ENCODE assay signal across 8 mouse cellular contexts in the genomic region with DNA sequence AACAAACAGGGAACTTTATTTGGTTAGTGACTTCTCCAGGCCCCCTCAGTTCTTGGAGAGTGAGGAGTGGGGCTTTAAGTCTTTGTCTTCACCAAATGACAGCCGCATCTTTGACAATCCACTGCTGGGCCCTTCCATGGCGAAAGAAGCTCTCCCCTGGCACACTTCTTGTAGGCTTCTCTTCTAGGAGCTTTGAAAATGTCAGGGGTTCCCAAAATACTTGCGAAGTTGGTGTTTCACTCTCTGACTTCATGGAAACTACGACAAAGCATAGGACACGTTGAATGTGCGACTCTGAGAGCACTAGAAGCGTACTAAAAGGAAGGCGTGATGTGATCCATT. TPM values are rescaled to one million over a fixed set of nuclear protein-coding genes. Genes with fewer than 3 reads are reported as not detected.
DNase-seq lines count a peak whose midpoint lies in the region; ATAC-seq and TF ChIP-seq lines count a peak whose summit lies in the region.

No protein-coding gene starts in this region.

- peak overlapping the region; percentile 54 to 62 for H3K27ac ChIP-seq in heart, embryonic 14.5 days (replicated peaks in 1 of 2; ENCODE audit: control insufficient read depth in 1 of 2, insufficient read depth in 1 of 2, low read depth in 2 of 2, low read length in 2 of 2)
- peak overlapping the region; percentile 96 for H3K27ac ChIP-seq in forebrain, embryonic 16.5 days (ENCODE audit: low read length)
- peak overlapping the region; percentile 63 for H3K27ac ChIP-seq in liver, embryonic 16.5 days (ENCODE audit: low read length)

- no peaks in the 10 kb centered on the region for H3K27me3 ChIP-seq in heart, embryonic 14.5 days (ENCODE audit: control insufficient read depth, insufficient read depth, low read length)
- peaks cover 3% of the 10 kb centered on the region; the same call in 1 of the 2 replicates for H3K27me3 ChIP-seq in G1E (ENCODE audit: insufficient read depth, low read length)
- no peaks in the 10 kb centered on the region for H3K27me3 ChIP-seq in forebrain, embryonic 16.5 days (replicated peaks; ENCODE audit: control insufficient read depth, insufficient read depth, low read length)
- no peaks in the 10 kb centered on the region for H3K27me3 ChIP-seq in liver, embryonic 16.5 days (ENCODE audit: control insufficient read depth, insufficient read depth, low read depth, low read length)

- DNase-seq in heart, adult 8-10 months (ENCODE audit: low spot score): no peak
- DNase-seq in G1E (ENCODE audit: low spot score): no peak
- DNase-seq in adrenal gland, adult (ENCODE audit: inconsistent age in 2 of 2, low spot score in 1 of 2): no peak
- no peak for DNase-seq in adipocyte (ENCODE audit: low spot score)
- DNase-seq in cerebellum, adult 18-20 months: no peak

- H3K9ac ChIP-seq in heart, embryonic 14.5 days (ENCODE audit: low read length): peak overlapping the region; percentile 68
- H3K9ac ChIP-seq in forebrain, embryonic 16.5 days (replicated peaks; ENCODE audit: low read depth, low read length): peak overlapping the region; percentile 87
- H3K9ac ChIP-seq in liver, embryonic 16.5 days (ENCODE audit: low read depth, low read length): peak overlapping the region; percentile 68

- ATAC-seq in heart, embryonic 14.5 days (ENCODE audit: insufficient number of reproducible peaks, insufficient read depth, low FRiP score, low read depth): no peak
- no peak for ATAC-seq in G1E (ENCODE audit: extremely low read depth, insufficient number of reproducible peaks, low FRiP score, poor library complexity, severe bottlenecking)
- no peak for ATAC-seq in forebrain, embryonic 16.5 days
- no peak for ATAC-seq in liver, embryonic 16.5 days (ENCODE audit: low read depth)

- TF ChIP-seq CTCF in G1E (IDR thresholded peaks at IDR 0.05; ENCODE audit: low read depth, low read length): no peak

- H3K4me3 ChIP-seq in heart, embryonic 14.5 days (ENCODE audit: control insufficient read depth in 1 of 2, insufficient read depth in 1 of 2, low read depth in 1 of 2, low read length in 2 of 2): peak overlapping the region; percentile 54 to 60
- peak overlapping the region; percentile 82; the same call in 1 of the 2 replicates for H3K4me3 ChIP-seq in G1E (ENCODE audit: low read depth, low read length)
- peak overlapping the region; percentile 82 for H3K4me3 ChIP-seq in forebrain, embryonic 16.5 days (replicated peaks; ENCODE audit: low read length)
- H3K4me3 ChIP-seq in liver, embryonic 16.5 days (ENCODE audit: low read depth, low read length): peak overlapping the region; percentile 88

- peak overlapping the region; percentile 71 for H3K4me2 ChIP-seq in heart, embryonic 14.5 days (ENCODE audit: low read length)
- peak overlapping the region; percentile 77 for H3K4me2 ChIP-seq in forebrain, embryonic 16.5 days (ENCODE audit: low read length)
- H3K4me2 ChIP-seq in liver, embryonic 16.5 days (ENCODE audit: low read depth, low read length): peak overlapping the region; percentile 81

- no peaks in the 10 kb centered on the region for H3K9me3 ChIP-seq in heart, embryonic 14.5 days (ENCODE audit: control insufficient read depth, low read length)
- H3K9me3 ChIP-seq in G1E (replicated peaks): no peaks in the 10 kb centered on the region
- no peaks in the 10 kb centered on the region for H3K9me3 ChIP-seq in forebrain, embryonic 16.5 days (ENCODE audit: control insufficient read depth, low read length)
- no peaks in the 10 kb centered on the region for H3K9me3 ChIP-seq in liver, embryonic 16.5 days (replicated peaks; ENCODE audit: control insufficient read depth, low read length)

- WGBS in heart, embryonic 14.5 days: 16% methylated on average over 8 of the region's 8 CpGs
- WGBS in forebrain, embryonic 16.5 days: 21% methylated on average over 8 of the region's 8 CpGs
- 23% methylated on average over 8 of the region's 8 CpGs for WGBS in liver, embryonic 16.5 days (ENCODE audit: insufficient replicate concordance)

- 0 out of 2 replicates have a peak, but pooled peaks cover 5% of the 10 kb centered on the region for H3K36me3 ChIP-seq in heart, embryonic 14.5 days (ENCODE audit: control insufficient read depth, insufficient read depth, low read length)
- peaks cover 10% of the 10 kb centered on the region for H3K36me3 ChIP-seq in G1E (replicated peaks)
- peaks cover 2% of the 10 kb centered on the region; the same call in 1 of the 2 replicates for H3K36me3 ChIP-seq in forebrain, embryonic 16.5 days (ENCODE audit: control insufficient read depth, insufficient read depth)
- no peaks in the 10 kb centered on the region for H3K36me3 ChIP-seq in liver, embryonic 16.5 days (ENCODE audit: control insufficient read depth, insufficient read depth)

- H3K4me1 ChIP-seq in heart, embryonic 14.5 days (ENCODE audit: control insufficient read depth in 2 of 2, insufficient read depth in 2 of 2, low read length in 2 of 2): peaks cover 2 to 10% of the 10 kb centered on the region in 2 experiments; a peak in 3 of 4 replicates
- peaks cover 20% of the 10 kb centered on the region for H3K4me1 ChIP-seq in G1E (ENCODE audit: insufficient read depth, low read depth, low read length)
- peaks cover 13% of the 10 kb centered on the region for H3K4me1 ChIP-seq in forebrain, embryonic 16.5 days (replicated peaks; ENCODE audit: control insufficient read depth, insufficient read depth, low read length)
- peaks cover 14% of the 10 kb centered on the region for H3K4me1 ChIP-seq in liver, embryonic 16.5 days (ENCODE audit: control insufficient read depth, low read depth, low read length)

RNA-seq across cellular contexts. Expression of gene Copg2, which starts 0.4 kb away (rescaled TPM):
- 31.0 and 31.7 TPM in 2 replicates for polyA plus RNA-seq in heart, embryonic 14.5 days (2014; fragmentation: Nextera tagmentation; extraction: Ambion mirVana)
- 10 to 100 TPM; 38.2 to 41.3 (median 39.9) TPM for total RNA-seq in heart, adult 8-10 months (2022)
- total RNA-seq in G1E (2014; fragmentation: Nextera tagmentation) (32.8 and 33.9 TPM in 2 replicates), G1E (2017) (44.7 and 45.8 TPM in 2 replicates)
- polyA plus RNA-seq in G1E (2012): 9.3 and 20.4 TPM in 2 replicates
- 27.0 and 31.1 TPM in 2 replicates for polyA plus RNA-seq in forebrain, embryonic 16.5 days (2015; fragmentation: Nextera tagmentation; extraction: Ambion mirVana)
- 5.4 and 5.8 TPM in 2 replicates for polyA plus RNA-seq in liver, embryonic 16.5 days (2015; fragmentation: Nextera tagmentation; extraction: Ambion mirVana)

RNA-seq across cellular contexts. Expression of gene Tsga13, which starts 18.4 kb away (rescaled TPM):
- polyA plus RNA-seq in heart, embryonic 14.5 days (2014; fragmentation: Nextera tagmentation; extraction: Ambion mirVana): 0.34 and 0.35 TPM in 2 replicates
- not detected for total RNA-seq in heart, adult 8-10 months (2022)
- total RNA-seq in G1E (2014; fragmentation: Nextera tagmentation) (not detected in 2 replicates), G1E (2017) (not detected in 2 replicates)
- polyA plus RNA-seq in G1E (2012): not detected in 2 replicates
- 0.19 and 0.31 TPM in 2 replicates for polyA plus RNA-seq in forebrain, embryonic 16.5 days (2015; fragmentation: Nextera tagmentation; extraction: Ambion mirVana)
- polyA plus RNA-seq in liver, embryonic 16.5 days (2015; fragmentation: Nextera tagmentation; extraction: Ambion mirVana): not detected in 2 replicates
